Mouse (Mus musculus) embryonic fibroblast, embryonic 13.5 days (primary cell): ENCODE data around the gene Itih1.

Experiments
- CTCF ChIP-seq: IDR thresholded peaks from 2 replicates; pipeline ENCODE4 v1.5.1; 2011; ENCODE audit warnings: mild to moderate bottlenecking, control low read depth, low read length, moderate library complexity, borderline replicate concordance; ENCODE audit not compliant: insufficient read depth
- POLR2A ChIP-seq: IDR thresholded peaks from 2 replicates; pipeline ENCODE4 v1.6.1; 2011; ENCODE audit warnings: low read depth, mild to moderate bottlenecking, control low read depth, low read length, moderate library complexity

DNA sequence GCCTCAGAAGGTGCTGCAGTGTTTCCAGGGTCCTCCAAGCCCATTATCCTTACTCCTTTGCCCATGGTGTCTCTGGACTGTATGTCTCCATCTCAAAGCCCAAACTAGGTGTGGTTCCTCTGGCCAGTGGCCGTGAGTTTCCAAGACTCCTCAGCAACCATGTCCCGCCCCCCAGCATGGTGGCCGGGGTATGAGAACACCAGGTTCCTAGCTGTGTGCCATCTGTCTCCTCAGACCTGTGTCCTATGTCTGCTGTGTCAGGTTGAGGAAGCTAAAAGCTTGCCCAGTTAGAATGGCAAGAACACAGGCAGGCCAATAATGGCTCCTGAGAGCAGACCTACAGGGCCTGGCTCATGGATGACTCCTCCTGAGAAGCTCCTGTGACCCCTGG, 61.4 kb downstream of the Itih1 start:
- TF ChIP-seq POLR2A (no peak), CTCF (no peak)
